Mouse (Mus musculus) CH12.LX (cell line): ENCODE data around the gene Cep295nl. TPM values are rescaled to one million over a fixed set of nuclear protein-coding genes. Genes with fewer than 3 reads are reported as not detected.

Experiments
- DNase-seq: peaks from one replicate; pipeline ENCODE4 v3.0.0-alpha.2; 2013; ENCODE audit errors: extremely low read depth
- H3K27ac ChIP-seq: 2 replicates; pipeline ENCODE4 v1.5.1; 2012; ENCODE audit warnings: low read depth, mild to moderate bottlenecking, control low read depth, moderate library complexity; ENCODE audit not compliant: insufficient read depth
- H3K27me3 ChIP-seq: replicated peaks from 2 replicates; pipeline ENCODE3; 2012; ENCODE audit warnings: inconsistent platforms
- H3K36me3 ChIP-seq, 2 experiments: replicated peaks in 1 of 2; 2 replicates each; pipeline versions ENCODE3 to v1.6.1; 2012; ENCODE audit warnings: inconsistent platforms in 1 of 2, low read length in 1 of 2, mild to moderate bottlenecking in 1 of 2, mixed read lengths in 1 of 2, moderate library complexity in 1 of 2; ENCODE audit not compliant: control insufficient read depth in 1 of 2, insufficient read depth in 1 of 2
- H3K4me1 ChIP-seq, 2 experiments: 2 replicates each; pipeline ENCODE4 v1.6.1; 2012; ENCODE audit warnings: inconsistent platforms in 1 of 2, moderate library complexity in 1 of 2; ENCODE audit not compliant: insufficient read depth in 2 of 2, control insufficient read depth in 1 of 2
- H3K4me2 ChIP-seq: 2 replicates; pipeline ENCODE4 v1.6.1; 2012; ENCODE audit warnings: low read depth, mild to moderate bottlenecking, control low read depth; ENCODE audit not compliant: poor library complexity, insufficient read depth, severe bottlenecking
- H3K4me3 ChIP-seq, 3 experiments: fragments of 150-350 bp in 1 of 3; sonication (generic) in 1 of 3; replicated peaks in 1 of 3; 2 replicates each; pipeline versions ENCODE3 to v1.5.1; 2011 to 2012; ENCODE audit warnings: low read depth in 2 of 3, low read length in 2 of 3, mild to moderate bottlenecking in 2 of 3, moderate library complexity in 2 of 3, control low read depth in 1 of 3, improper control_type of control experiment in 1 of 3, inconsistent platforms in 1 of 3, mixed read lengths in 1 of 3; ENCODE audit not compliant: poor library complexity in 1 of 3
- H3K79me2 ChIP-seq: replicated peaks from 2 replicates; pipeline ENCODE4 v1.6.1; 2012; ENCODE audit warnings: mild to moderate bottlenecking, moderate library complexity; ENCODE audit not compliant: control insufficient read depth, poor library complexity, insufficient read depth, severe bottlenecking; ENCODE audit errors: extremely low read depth
- H3K9ac ChIP-seq: 2 replicates; pipeline ENCODE4 v1.6.1; 2012; ENCODE audit warnings: low read depth, mild to moderate bottlenecking, control low read depth, moderate library complexity; ENCODE audit not compliant: insufficient read depth
- H3K9me3 ChIP-seq: replicated peaks from 2 replicates; pipeline ENCODE3; 2012; ENCODE audit warnings: low read length, inconsistent platforms, mixed read lengths
- BHLHE40 ChIP-seq: IDR thresholded peaks from 2 replicates; pipeline ENCODE4 v1.6.1; 2011; ENCODE audit warnings: mild to moderate bottlenecking, low read depth, low read length, improper control_type of control experiment
- CHD2 ChIP-seq: IDR thresholded peaks from 2 replicates; pipeline ENCODE4 v1.6.1; 2011; ENCODE audit warnings: low read length, improper control_type of control experiment
- E2F4 ChIP-seq: IDR thresholded peaks from 2 replicates; pipeline ENCODE4 v1.6.1; 2011; ENCODE audit warnings: low read depth, low read length, improper control_type of control experiment; ENCODE audit not compliant: insufficient replicate concordance
- EP300 ChIP-seq: IDR thresholded peaks from 2 replicates; pipeline ENCODE4 v1.6.1; 2011; ENCODE audit warnings: low read length, improper control_type of control experiment
- KAT2A ChIP-seq: IDR thresholded peaks from 2 replicates; pipeline ENCODE4 v1.6.1; 2012; ENCODE audit warnings: low read length, improper control_type of control experiment, inconsistent platforms; ENCODE audit not compliant: insufficient replicate concordance
- MAFK ChIP-seq: IDR thresholded peaks from 2 replicates; pipeline ENCODE4 v1.6.1; 2011; ENCODE audit warnings: low read length, improper control_type of control experiment; ENCODE audit not compliant: insufficient replicate concordance
- MXI1 ChIP-seq: IDR thresholded peaks from 2 replicates; pipeline ENCODE4 v1.6.1; 2011; ENCODE audit warnings: mild to moderate bottlenecking, low read depth, low read length, improper control_type of control experiment
- MYC ChIP-seq: IDR thresholded peaks from 2 replicates; pipeline ENCODE4 v1.6.1; 2011; ENCODE audit warnings: low read depth, mild to moderate bottlenecking, improper control_type of control experiment, low read length
- NRF1 ChIP-seq: IDR thresholded peaks from 2 replicates; pipeline ENCODE4 v1.6.1; 2014; ENCODE audit warnings: low read depth, mild to moderate bottlenecking, inconsistent platforms, low read length, improper control_type of control experiment, moderate library complexity
- PAX5 ChIP-seq: IDR thresholded peaks from 2 replicates; pipeline ENCODE4 v1.6.1; 2012; ENCODE audit warnings: low read length, inconsistent platforms, mixed read lengths
- POLR2A ChIP-seq: IDR thresholded peaks from 2 replicates; pipeline ENCODE4 v1.6.1; 2011; ENCODE audit warnings: low read depth, mild to moderate bottlenecking, improper control_type of control experiment, low read length
- POLR2AphosphoS2 ChIP-seq: IDR thresholded peaks from 2 replicates; pipeline ENCODE4 v1.6.1; 2011; ENCODE audit warnings: low read depth, low read length, improper control_type of control experiment
- RAD21 ChIP-seq: IDR thresholded peaks from 2 replicates; pipeline ENCODE4 v1.6.1; 2011; ENCODE audit warnings: low read depth, mild to moderate bottlenecking, low read length, improper control_type of control experiment, moderate library complexity
- SIN3A ChIP-seq: IDR thresholded peaks from 2 replicates; pipeline ENCODE4 v1.6.1; 2012; ENCODE audit warnings: low read length, improper control_type of control experiment, inconsistent platforms
- SMC3 ChIP-seq: IDR thresholded peaks from 2 replicates; pipeline ENCODE4 v1.6.1; 2011; ENCODE audit warnings: low read depth, low read length, improper control_type of control experiment
- UBTF ChIP-seq: IDR thresholded peaks from 2 replicates; pipeline ENCODE4 v1.6.1; 2012; ENCODE audit warnings: low read depth, mild to moderate bottlenecking, inconsistent platforms, low read length, improper control_type of control experiment, moderate library complexity
- ZC3H11A ChIP-seq: IDR thresholded peaks from 2 replicates; pipeline ENCODE4 v1.6.1; 2012; ENCODE audit warnings: low read depth, mild to moderate bottlenecking, inconsistent platforms, low read length, improper control_type of control experiment
- dilution Hi-C: fragments of 300-500 bp; cut with MboI; formaldehyde crosslinking; loops from 2 replicates; pipeline ENCODE4 v1.14.3; 2020; ENCODE audit warnings: low sequenced_read_pairs; ENCODE audit not compliant: extremely low pct_unique_long_range_greater_than_20kb, extremely low pct_ligation_motif_present
- in situ Hi-C: fragments of 300-500 bp; cut with MboI; formaldehyde crosslinking; loops from 3 replicates; pipeline ENCODE4 v1.14.3; 2019; ENCODE audit warnings: low sequenced_read_pairs, low pct_ligation_motif_present, low pct_unique_long_range_greater_than_20kb, mixed read lengths
- polyA plus RNA-seq: library from polyadenylated mRNA; unstranded; fragments of >175 nt; gene quantifications from 2 replicates; pipeline ENCODE4 v1.2.1, GENCODE M21; 2012; ENCODE audit warnings: low read depth; ENCODE audit not compliant: insufficient read length
- total RNA-seq, 2 experiments: library from RNA; depleted of rRNA; stranded (reverse); fragments of 300-350 nt in 1 of 2; fragments of >200 nt in 1 of 2; gene quantifications; 2 replicates each; pipeline ENCODE4 v1.2.3; 2012 to 2014

Cep295nl gene
- total and polyA plus RNA-seq, 3 experiments = not detected

DNA sequence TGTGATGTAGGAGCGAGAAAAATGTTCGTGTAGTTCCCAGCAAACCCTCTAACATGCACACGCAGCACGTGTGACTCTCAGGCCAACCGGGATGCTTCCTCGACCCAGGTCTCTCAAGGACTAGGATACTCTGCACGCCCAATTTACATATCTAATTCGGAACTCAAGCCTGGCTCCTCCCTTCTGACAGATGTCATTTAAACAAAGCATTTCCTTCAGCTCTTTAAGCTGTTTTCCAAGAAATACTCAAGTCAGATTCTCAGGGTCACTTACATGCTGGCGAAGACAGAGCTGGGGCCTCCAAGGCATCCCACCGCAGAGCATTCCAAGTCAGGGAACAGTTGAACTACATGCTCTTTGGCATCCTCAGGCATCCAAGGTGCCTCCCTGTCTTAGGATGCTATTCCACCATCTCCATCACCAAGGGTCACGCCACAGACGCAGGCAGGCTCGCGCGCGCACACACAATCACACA is 53.2 kb downstream of the Cep295nl start (continued):
- TF ChIP-seq MXI1 (peak; percentile 79), CHD2 (no peak), EP300 (no peak), MAFK (no peak)

GRCm38 (mm10) chr11:118287573-118287972 is 54.7 kb downstream of the Cep295nl start:
- in situ Hi-C loops = no loop called here
- dilution Hi-C loops = no loop called here
- no peak for DNase-seq

GRCm38 (mm10) chr11:118286434-118286833 is 55.9 kb downstream of the Cep295nl start:
- peaks cover 31% of the 10 kb centered on the region for H3K79me2 ChIP-seq
- no peaks in the 10 kb centered on the region for H3K27me3 ChIP-seq
- dilution Hi-C loops = no loop called here
- peaks cover 55 to 67% of the 10 kb centered on the region in 2 experiments for H3K36me3 ChIP-seq
- in situ Hi-C loops = no loop called here
- no peak for DNase-seq
- H3K4me2 ChIP-seq = no peak overlapping the region
- peaks cover 2 to 25% of the 10 kb centered on the region in 2 experiments; a peak in 3 of 4 replicates for H3K4me1 ChIP-seq
- H3K9ac ChIP-seq = no peak overlapping the region
- no peak overlapping the region for H3K4me3 ChIP-seq
- TF ChIP-seq SMC3 (no peak), ZC3H11A (no peak), POLR2A (no peak), KAT2A (no peak), BHLHE40 (no peak), MYC (no peak), POLR2AphosphoS2 (no peak), RAD21 (no peak), PAX5 (no peak), SIN3A (no peak), UBTF (no peak), E2F4 (no peak)
- H3K27ac ChIP-seq = no peak overlapping the region
- H3K9me3 ChIP-seq = no peaks in the 10 kb centered on the region

More at GRCm38 (mm10) chr11:118287573-118287972, 54.7 kb downstream of the Cep295nl start:
- Histone ChIP-seq H3K9ac (no peak overlapping the region), H3K4me1 (peaks cover 2 to 25% of the 10 kb centered on the region in 2 experiments; a peak in 3 of 4 replicates), H3K27ac (no peak overlapping the region), H3K79me2 (peaks cover 31% of the 10 kb centered on the region), H3K4me2 (no peak overlapping the region), H3K27me3 (peaks cover 5% of the 10 kb centered on the region), H3K9me3 (no peaks in the 10 kb centered on the region), H3K4me3 (no peak overlapping the region), H3K36me3 (peaks cover 45 to 56% of the 10 kb centered on the region in 2 experiments)
- TF ChIP-seq NRF1 = no peak
- TF ChIP-seq SIN3A = 0 out of 2 replicates have a peak, but pooled peaks have one; percentile 10
